Mouse (Mus musculus) erythroblast, embryonic 14.5 days (primary cell): ENCODE data around the gene Dennd2c.

Experiments used
- GATA1 ChIP-seq: IDR thresholded peaks from 2 replicates; pipeline ENCODE4 v1.6.1; 2012; ENCODE audit warnings: low read length, inconsistent platforms, mixed read lengths
- TAL1 ChIP-seq: IDR thresholded peaks from 3 replicates; pipeline ENCODE4 v1.6.1; 2012; ENCODE audit warnings: low read length, inconsistent platforms, mixed read lengths

DNA sequence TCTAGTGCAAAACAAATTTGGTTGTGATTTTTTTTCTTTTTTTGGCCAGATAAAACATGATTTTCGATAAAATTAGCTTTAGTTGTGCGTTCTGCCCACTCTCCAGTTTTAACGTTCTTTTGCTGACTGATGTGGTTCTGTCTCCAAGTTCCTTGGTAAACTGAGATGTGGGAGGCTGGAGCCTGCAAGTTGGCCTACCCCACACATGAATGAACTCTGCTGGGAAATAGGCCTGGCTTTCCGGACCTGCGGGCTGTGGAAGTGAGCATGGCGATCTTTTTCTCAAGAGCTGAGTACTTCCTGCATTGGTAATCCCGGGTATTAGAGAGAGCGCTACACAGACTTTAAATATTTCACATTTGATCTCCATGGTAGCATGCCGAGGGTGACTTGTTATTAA is 26.5 kb upstream of the Dennd2c start:
- no peak for TF ChIP-seq GATA1
- TF ChIP-seq TAL1, result no peak
